Mouse (Mus musculus): ENCODE data around the gene Gm8947. TPM values are rescaled to one million over a fixed set of nuclear protein-coding genes. Genes with fewer than 3 reads are reported as not detected.

Gm8947 gene
- not detected for polyA plus RNA-seq (2014; fragmentation: Illumina TruSeq; extraction: RNeasy Lipid Tissue Mini Kit (QIAGEN cat#74804); ENCODE audit: low replicate concordance)

GRCm38 (mm10) chr1:151192075-151192474 lies at the start of gene Gm8947:
Gene Gm8947, plus strand, starts transcription at chr1:151192376.

GRCm38 (mm10) chr1:151182266-151182665 lies 9.9 kb upstream of the Gm8947 start, which contains the start of gene Gm47985:
Gene Gm47985, plus strand, starts transcription at chr1:151182537.

DNA sequence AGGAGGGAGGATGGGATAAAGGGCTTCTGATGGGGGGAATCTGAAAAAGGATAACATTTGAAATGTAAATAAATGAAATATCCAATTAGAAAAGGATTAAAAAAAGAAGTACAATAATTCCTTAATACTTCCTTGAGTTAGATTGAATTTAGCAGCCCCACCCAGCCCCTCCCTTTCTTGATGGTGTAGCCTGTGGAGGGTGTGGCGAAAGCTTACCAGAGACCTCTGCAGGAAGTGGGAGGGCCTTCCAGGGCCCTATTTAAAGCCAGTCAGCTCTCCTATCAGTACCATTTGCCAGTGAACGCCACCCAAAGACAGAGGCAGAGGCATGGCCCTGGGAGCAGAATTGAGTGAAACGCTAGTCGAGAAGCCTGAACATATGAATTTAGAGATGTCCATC lies 5.9 kb downstream of the Gm8947 start, which contains the start of gene Gm47995:
Gene Gm47995 (plus strand): TSS at position 329 of the 400 bp plus-strand sequence.

DNA sequence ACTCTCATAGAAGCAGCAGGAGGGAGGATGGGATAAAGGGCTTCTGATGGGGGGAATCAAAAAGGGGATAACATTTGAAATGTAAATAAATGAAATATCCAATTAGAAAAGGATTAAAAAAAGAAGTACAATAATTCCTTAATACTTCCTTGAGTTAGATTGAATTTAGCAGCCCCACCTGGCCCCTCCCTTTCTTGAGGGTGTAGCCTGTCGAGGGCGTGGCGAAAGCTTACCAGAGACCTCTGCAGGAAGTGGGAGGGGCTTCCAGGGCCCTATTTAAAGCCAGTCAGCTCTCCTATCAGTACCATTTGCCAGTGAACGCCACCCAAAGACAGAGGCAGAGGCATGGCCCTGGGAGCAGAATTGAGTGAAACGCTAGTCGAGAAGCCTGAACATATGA lies 11.6 kb downstream of the Gm8947 start, which contains the start of gene 3110040M04Rik:
Gene 3110040M04Rik (plus strand): TSS at position 304 of the 400 bp plus-strand sequence.

DNA sequence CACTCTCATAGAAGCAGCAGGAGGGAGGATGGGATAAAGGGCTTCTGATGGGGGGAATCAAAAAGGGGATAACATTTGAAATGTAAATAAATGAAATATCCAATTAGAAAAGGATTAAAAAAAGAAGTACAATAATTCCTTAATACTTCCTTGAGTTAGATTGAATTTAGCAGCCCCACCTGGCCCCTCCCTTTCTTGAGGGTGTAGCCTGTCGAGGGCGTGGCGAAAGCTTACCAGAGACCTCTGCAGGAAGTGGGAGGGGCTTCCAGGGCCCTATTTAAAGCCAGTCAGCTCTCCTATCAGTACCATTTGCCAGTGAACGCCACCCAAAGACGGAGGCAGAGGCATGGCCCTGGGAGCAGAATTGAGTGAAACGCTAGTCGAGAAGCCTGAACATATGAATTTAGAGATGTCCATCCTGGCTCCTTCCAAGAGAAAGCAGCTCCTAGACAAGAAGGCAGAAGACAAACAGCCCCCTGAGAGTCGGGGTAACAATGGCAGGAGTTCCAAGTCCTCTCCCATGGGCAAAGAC lies 17.7 kb downstream of the Gm8947 start, which contains the start of gene Gm47996:
Gene Gm47996 (plus strand): TSS at position 308 of the 532 bp plus-strand sequence.

Other genes starting within 250 kb of the Gm8947 start
- gene Hmcn1, start 198.9 kb upstream of the Gm8947 start, polyA plus RNA-seq (2014; fragmentation: Illumina TruSeq; extraction: RNeasy Lipid Tissue Mini Kit (QIAGEN cat#74804); ENCODE audit: low replicate concordance), result 2.0 TPM
- gene Gm47985, start 9.8 kb upstream of the Gm8947 start, polyA plus RNA-seq (2014; fragmentation: Illumina TruSeq; extraction: RNeasy Lipid Tissue Mini Kit (QIAGEN cat#74804); ENCODE audit: low replicate concordance), result not detected
- gene Gm47995, start 6.1 kb downstream of the Gm8947 start, polyA plus RNA-seq (2014; fragmentation: Illumina TruSeq; extraction: RNeasy Lipid Tissue Mini Kit (QIAGEN cat#74804); ENCODE audit: low replicate concordance), result not detected
- gene 3110040M04Rik, start 11.7 kb downstream of the Gm8947 start, polyA plus RNA-seq (2014; fragmentation: Illumina TruSeq; extraction: RNeasy Lipid Tissue Mini Kit (QIAGEN cat#74804); ENCODE audit: low replicate concordance), result not detected
- not detected for gene Gm47996, start 17.8 kb downstream of the Gm8947 start, polyA plus RNA-seq (2014; fragmentation: Illumina TruSeq; extraction: RNeasy Lipid Tissue Mini Kit (QIAGEN cat#74804); ENCODE audit: low replicate concordance)
- 808 TPM for gene Ivns1abp, start 152.1 kb downstream of the Gm8947 start, polyA plus RNA-seq (2014; fragmentation: Illumina TruSeq; extraction: RNeasy Lipid Tissue Mini Kit (QIAGEN cat#74804); ENCODE audit: low replicate concordance)
- gene Swt1, start 236.1 kb downstream of the Gm8947 start, polyA plus RNA-seq (2014; fragmentation: Illumina TruSeq; extraction: RNeasy Lipid Tissue Mini Kit (QIAGEN cat#74804); ENCODE audit: low replicate concordance), result 91.8 TPM
- 70.3 TPM for gene Trmt1l, start 236.2 kb downstream of the Gm8947 start, polyA plus RNA-seq (2014; fragmentation: Illumina TruSeq; extraction: RNeasy Lipid Tissue Mini Kit (QIAGEN cat#74804); ENCODE audit: low replicate concordance)